Mouse (Mus musculus): ENCODE data around the gene Mettl8.

Mettl8 gene

GRCm38 (mm10) chr2:71033987-71034386 is 21.4 kb downstream of the Mettl8 start:
- no peak for DNase-seq (ENCODE audit: low read depth)

- no peak for DNase-seq (ENCODE audit: low read depth)
Measured at GRCm38 (mm10) chr2:71033014-71033413, 22.4 kb downstream of the Mettl8 start.

GRCm38 (mm10) chr2:71031973-71032794 is 23.2 kb downstream of the Mettl8 start:
- DNase-seq (ENCODE audit: low read depth): peak; percentile 35

DNA sequence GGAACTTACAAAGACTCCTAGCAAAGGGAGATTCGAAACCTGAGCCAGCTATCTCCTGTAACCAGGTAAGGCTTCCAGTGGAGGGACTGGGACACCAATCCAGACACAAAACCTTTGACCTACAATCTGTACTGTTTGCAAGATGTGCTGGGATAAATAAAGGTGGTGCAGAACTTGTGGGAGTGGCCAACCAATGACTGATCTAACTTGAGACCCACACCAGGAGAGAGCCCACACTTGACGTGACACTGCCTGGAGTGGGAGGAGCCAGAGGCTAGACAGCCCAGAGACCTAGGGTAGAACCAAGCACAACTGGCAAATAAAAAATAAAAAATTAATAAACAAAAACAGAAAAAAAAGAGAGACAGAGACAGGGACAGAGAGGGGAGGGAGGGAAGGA is 24.7 kb downstream of the Mettl8 start:
- DNase-seq (ENCODE audit: low read depth): no peak

- DNase-seq (ENCODE audit: low read depth): no peak
Measured at GRCm38 (mm10) chr2:71027631-71028030, 27.8 kb downstream of the Mettl8 start.

DNA sequence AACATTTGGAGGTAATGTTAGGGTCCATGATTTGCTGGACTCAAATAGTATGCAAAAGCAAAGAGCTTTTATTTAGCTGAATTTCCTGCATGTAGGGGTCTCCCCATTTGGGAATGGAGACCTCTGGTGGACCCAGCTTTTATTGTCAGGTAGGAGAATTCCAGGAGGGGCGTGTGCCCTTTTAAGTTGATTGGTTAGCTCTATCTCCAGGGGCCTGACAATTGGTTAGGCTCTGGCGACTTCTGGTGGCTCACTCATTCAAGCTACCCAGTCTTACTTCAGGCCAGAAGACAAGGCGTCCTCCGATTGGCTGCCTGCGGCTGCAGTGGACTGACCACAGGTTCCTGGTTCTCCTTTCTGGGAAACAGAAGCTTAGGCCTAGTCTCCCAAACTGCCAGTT is 28.6 kb downstream of the Mettl8 start:
- peak; percentile 24 for DNase-seq (ENCODE audit: low read depth)

- DNase-seq (ENCODE audit: low read depth): no peak
Measured at GRCm38 (mm10) chr2:71025576-71026315, 29.6 kb downstream of the Mettl8 start.

DNA sequence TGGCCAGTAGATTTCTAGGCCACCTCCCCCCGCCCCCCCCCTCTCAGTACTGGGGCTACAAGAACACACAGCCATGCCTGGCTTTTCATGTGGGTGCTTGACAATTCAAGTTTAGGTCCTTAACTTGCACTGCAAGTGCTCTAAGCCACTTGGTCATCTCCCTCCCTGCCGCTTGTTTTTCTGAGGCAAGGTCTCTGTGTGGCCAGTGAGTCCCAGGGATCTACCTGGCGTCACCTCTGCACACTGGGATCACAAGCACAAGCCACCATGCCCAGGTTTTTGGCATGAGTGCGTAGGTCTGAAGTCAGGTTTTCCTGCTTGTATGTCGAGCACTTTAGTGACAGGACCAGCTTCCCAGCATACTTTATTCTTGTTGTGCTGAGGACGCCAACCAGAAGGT is 31.4 kb downstream of the Mettl8 start:
- no peak for DNase-seq (ENCODE audit: low read depth)

- DNase-seq (ENCODE audit: low read depth): no peak
Measured at GRCm38 (mm10) chr2:71022991-71023390, 32.4 kb downstream of the Mettl8 start.

- no peak for DNase-seq (ENCODE audit: low read depth)
Measured at GRCm38 (mm10) chr2:71020674-71021073, 34.7 kb downstream of the Mettl8 start.

- no peak for DNase-seq (ENCODE audit: low read depth)
Measured at GRCm38 (mm10) chr2:71019704-71020375, 35.5 kb downstream of the Mettl8 start.

GRCm38 (mm10) chr2:71019277-71019676 is 36.1 kb downstream of the Mettl8 start:
- no peak for DNase-seq (ENCODE audit: low read depth)

DNA sequence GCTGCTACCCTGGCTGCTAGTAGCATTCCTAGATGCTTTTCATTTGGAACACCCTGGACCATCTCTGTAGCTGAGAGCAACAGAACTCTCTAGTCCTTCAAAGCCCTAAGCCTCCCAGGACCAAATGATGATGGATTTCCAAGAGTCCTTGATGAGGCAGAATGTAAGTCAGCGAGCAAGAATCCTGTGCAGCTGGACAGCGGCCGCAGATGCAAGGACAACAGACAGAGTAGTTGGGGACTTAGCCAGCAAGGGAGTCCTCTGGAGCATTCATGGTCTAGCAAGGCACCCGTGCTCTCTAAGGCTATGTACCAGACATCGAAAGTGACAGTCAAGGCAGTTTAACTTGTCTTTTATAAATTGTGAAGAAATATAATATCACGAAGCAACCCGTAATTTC is 41.9 kb downstream of the Mettl8 start:
- no peak for DNase-seq (ENCODE audit: low read depth)

GRCm38 (mm10) chr2:71011816-71012215 is 43.6 kb downstream of the Mettl8 start:
- DNase-seq (ENCODE audit: low read depth): no peak

GRCm38 (mm10) chr2:71004354-71004753 is 51.0 kb downstream of the Mettl8 start:
- DNase-seq (ENCODE audit: low read depth): no peak

- no peak for DNase-seq (ENCODE audit: low read depth)
Measured at GRCm38 (mm10) chr2:71002509-71002908, 52.9 kb downstream of the Mettl8 start.

- DNase-seq (ENCODE audit: low read depth): no peak
Measured at GRCm38 (mm10) chr2:70998771-70999170, 56.6 kb downstream of the Mettl8 start.

DNA sequence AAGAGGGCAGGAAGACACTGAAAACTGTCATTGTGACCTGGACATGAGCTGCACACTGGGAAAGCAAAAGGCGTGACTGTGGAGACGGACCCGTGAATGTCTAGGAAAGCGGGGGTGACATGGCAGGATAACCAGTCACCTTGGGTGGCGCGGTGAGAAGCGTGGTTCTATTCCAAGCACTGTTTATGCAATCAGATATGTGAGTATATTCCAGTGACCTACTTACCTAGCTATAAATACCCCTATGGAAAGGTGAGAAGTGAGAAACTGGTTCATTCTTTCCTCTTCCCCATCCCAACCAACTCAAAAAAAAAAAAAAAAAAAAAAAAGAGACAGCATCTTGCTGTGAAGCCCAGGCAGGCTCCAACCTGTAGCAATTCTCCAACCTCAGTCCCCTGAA is 58.9 kb downstream of the Mettl8 start:
- no peak for DNase-seq (ENCODE audit: low read depth)

GRCm38 (mm10) chr2:70995900-70996299 is 59.5 kb downstream of the Mettl8 start:
- DNase-seq (ENCODE audit: low read depth): no peak

DNA sequence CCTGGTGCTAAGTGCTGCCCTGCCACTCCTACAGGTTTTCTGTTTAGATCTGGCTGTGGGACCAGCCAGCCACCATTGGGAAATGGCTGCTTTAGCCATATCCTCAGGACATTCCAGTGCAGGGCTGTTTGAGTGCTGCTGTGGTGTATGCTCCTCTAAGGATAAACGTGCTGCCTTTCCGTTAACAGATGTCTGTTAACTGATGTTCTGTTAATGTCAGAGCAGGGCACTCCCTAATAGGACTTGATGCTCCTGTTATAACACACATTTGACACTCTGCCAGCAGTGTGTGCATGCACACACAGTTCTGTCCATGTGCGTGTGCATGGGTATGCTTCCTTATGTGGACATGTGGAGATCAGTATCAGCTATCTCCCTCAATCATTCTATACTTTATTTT is 61.6 kb downstream of the Mettl8 start:
- DNase-seq (ENCODE audit: low read depth): no peak

GRCm38 (mm10) chr2:70992715-70993114 is 62.7 kb downstream of the Mettl8 start:
- no peak for DNase-seq (ENCODE audit: low read depth)

DNA sequence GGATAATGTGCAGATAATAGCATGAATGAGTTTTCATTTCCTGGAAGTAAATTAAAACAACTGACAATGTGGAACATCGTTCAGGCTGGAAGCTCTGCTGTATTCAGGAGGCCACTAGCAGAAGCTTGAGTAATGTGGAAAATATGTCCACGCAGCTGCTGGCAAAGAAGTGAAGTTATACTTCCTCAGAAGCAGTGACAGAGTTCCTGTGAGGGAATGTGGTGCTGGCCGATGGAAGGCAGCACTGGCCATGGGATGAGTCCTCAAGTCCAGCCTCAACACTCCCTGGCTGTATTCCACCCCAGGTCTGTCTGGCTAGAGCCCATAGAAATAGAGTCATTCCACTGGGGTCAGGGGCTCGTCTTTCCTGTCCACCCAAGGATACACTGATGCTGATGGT is 65.2 kb downstream of the Mettl8 start:
- no peak for DNase-seq (ENCODE audit: low read depth)

All from c-Kit-positive CD71-negative TER-119-negative erythroid progenitor cells, embryonic 14.5 days (primary cell).